37 mouse cellular contexts compared by ENCODE assay signal in the genomic region with DNA sequence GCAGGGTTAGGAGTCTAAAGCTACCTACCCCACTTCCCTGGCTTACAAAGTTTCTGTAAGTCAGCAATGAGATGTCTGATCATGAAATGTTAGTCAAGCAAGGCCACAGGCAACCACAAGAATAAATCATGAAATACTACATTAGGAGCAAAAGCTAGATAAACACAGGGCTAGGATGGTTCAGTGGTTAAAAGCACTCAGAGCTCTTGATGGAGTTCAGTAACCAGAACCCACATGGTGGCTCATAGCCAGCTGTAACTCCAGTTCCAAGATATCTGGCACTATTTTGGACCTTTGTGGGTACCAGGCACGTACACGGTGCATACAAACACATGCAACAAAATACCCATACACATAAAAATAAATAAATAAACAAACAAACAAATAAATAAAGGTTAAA. TPM values are rescaled to one million over a fixed set of nuclear protein-coding genes. Genes with fewer than 3 reads are reported as not detected.
DNase-seq lines count a peak whose midpoint lies in the region; TF ChIP-seq lines count a peak whose summit lies in the region.
"Had no signal": no experiment of that assay in that cellular context is flagged by ENCODE, and none has a peak within 500 bp of the region (broad histone marks: within the 10 kb centered on the region; RNA-seq: fewer than 3 reads in every experiment).

No protein-coding gene starts in this region.

- no peak overlapping the region for H3K4me3 ChIP-seq in gastrocnemius, adult 2 months
- H3K4me3 ChIP-seq in MEL (ENCODE audit: control insufficient read depth in 1 of 2, insufficient read depth in 1 of 2, low read depth in 2 of 2, low read length in 2 of 2): no peak overlapping the region
- H3K4me3 ChIP-seq: embryonic facial prominence, embryonic 13.5 days; erythroblast, embryonic 14.5 days; forebrain, embryonic 12.5 days; heart, embryonic 15.5 days; hindbrain, embryonic 13.5 days; left cerebral cortex, adult 2 months; limb, embryonic 12.5 days; liver, embryonic 15.5 days; midbrain, embryonic 12.5 days; neural tube, embryonic 13.5 days had no signal

- peaks cover 38% of the 10 kb centered on the region for H3K79me2 ChIP-seq in MEL (ENCODE audit: control insufficient read depth, insufficient read depth, low read length, poor library complexity)

- peak; percentile 41 for DNase-seq in gastrocnemius, adult 2 months
- DNase-seq in gastrocnemius, postnatal 25 days: no peak
- DNase-seq in 416B (ENCODE audit: low read depth) (peak; percentile 51), MEL (ENCODE audit: low read depth, low spot score) (peak; percentile 57)
- DNase-seq in adrenal gland, postnatal 36 days: peak; percentile 33 to 55
- no peak for DNase-seq in Muller cell, postnatal 12 days (ENCODE audit: inconsistent ontology term)
- DNase-seq in layer of hippocampus, postnatal 25 days (ENCODE audit: extremely low spot score in 1 of 2, low spot score in 1 of 2): no peak
- no peak for DNase-seq in thymus, postnatal 10 days (ENCODE audit: low spot score in 2 of 2)
- DNase-seq: cerebellum, adult 9-10 months; cerebellum, postnatal 36 days; embryo, embryonic 11 days; forebrain, postnatal 0 days; gastrocnemius, postnatal 36 days; heart, postnatal 4 days; kidney, postnatal 25 days; lung, embryonic 14.5 days; lung, postnatal 14 days; right cerebral cortex, postnatal 4 days; thymus, adult 2 months; thymus, postnatal 4 days had no signal

- TF ChIP-seq POLR2A in MEL (IDR thresholded peaks at IDR 0.05; ENCODE audit: control insufficient read depth in 1 of 2, insufficient read depth in 1 of 2, low read depth in 1 of 2, low read length in 2 of 2, poor library complexity in 1 of 2): no peak

- intact Hi-C loops in gastrocnemius, adult 2 months (cut with DNase I): no loop called here

- no peaks in the 10 kb centered on the region for H3K9me3 ChIP-seq in MEL (replicated peaks; ENCODE audit: insufficient read depth, low read length)
- H3K9me3 ChIP-seq: embryonic facial prominence, embryonic 13.5 days; forebrain, embryonic 12.5 days; heart, embryonic 15.5 days; hindbrain, embryonic 13.5 days; liver, embryonic 15.5 days; midbrain, embryonic 12.5 days; neural tube, embryonic 13.5 days had no signal

- H3K27me3 ChIP-seq in MEL (ENCODE audit: control insufficient read depth in 1 of 2, insufficient read depth in 2 of 2, low read length in 2 of 2): no peaks in the 10 kb centered on the region
- H3K27me3 ChIP-seq: CH12.LX; embryonic facial prominence, embryonic 13.5 days; forebrain, embryonic 12.5 days; heart, embryonic 15.5 days; hindbrain, embryonic 13.5 days; limb, embryonic 12.5 days; liver, embryonic 15.5 days; midbrain, embryonic 12.5 days; neural tube, embryonic 13.5 days had no signal

- no peak for TF ChIP-seq CTCF in gastrocnemius, adult 2 months (IDR thresholded peaks at IDR 0.05)
- TF ChIP-seq CTCF in MEL (IDR thresholded peaks at IDR 0.05 in 2 of 3, conservative IDR thresholded peaks at IDR 0.05 in 1 of 3; ENCODE audit: control insufficient read depth in 1 of 3, insufficient read depth in 1 of 3, low read depth in 2 of 3, low read length in 3 of 3, poor library complexity in 1 of 3, severe bottlenecking in 1 of 3): no peak

- TF ChIP-seq EP300 in MEL (IDR thresholded peaks at IDR 0.05; ENCODE audit: low read depth in 1 of 2, low read length in 2 of 2): peak in 1 of 2 experiments; percentile 22; a peak in 1 of 4 replicates

- TF ChIP-seq RAD21 in MEL (IDR thresholded peaks at IDR 0.05; ENCODE audit: low read depth, low read length): no peak

- H3K27ac ChIP-seq in gastrocnemius, adult 2 months: no peak overlapping the region
- no peak overlapping the region for H3K27ac ChIP-seq in MEL (ENCODE audit: control insufficient read depth, low read depth, low read length)
- H3K27ac ChIP-seq: embryonic facial prominence, embryonic 13.5 days; forebrain, embryonic 12.5 days; heart, embryonic 15.5 days; hindbrain, embryonic 13.5 days; left cerebral cortex, adult 2 months; limb, embryonic 12.5 days; liver, embryonic 15.5 days; midbrain, embryonic 12.5 days; neural tube, embryonic 13.5 days had no signal

- H3K36me3 ChIP-seq in MEL (ENCODE audit: control insufficient read depth in 1 of 2, insufficient read depth in 2 of 2, low read length in 2 of 2): peaks cover 0 to 54% of the 10 kb centered on the region in 2 experiments; a peak in 2 of 4 replicates
- H3K36me3 ChIP-seq: embryonic facial prominence, embryonic 13.5 days; forebrain, embryonic 12.5 days; heart, embryonic 15.5 days; liver, embryonic 15.5 days; midbrain, embryonic 12.5 days; neural tube, embryonic 13.5 days had no signal

- H3K4me1 ChIP-seq in MEL (ENCODE audit: control insufficient read depth in 1 of 2, insufficient read depth in 2 of 2, low read length in 2 of 2): peaks cover 37 to 38% of the 10 kb centered on the region in 2 experiments
- H3K4me1 ChIP-seq: embryonic facial prominence, embryonic 13.5 days; forebrain, embryonic 12.5 days; hindbrain, embryonic 13.5 days; limb, embryonic 12.5 days; midbrain, embryonic 12.5 days; neural tube, embryonic 13.5 days had no signal

- H3K9ac ChIP-seq in MEL (ENCODE audit: control insufficient read depth, low read depth, low read length, poor library complexity, severe bottlenecking): no peak overlapping the region
- H3K9ac ChIP-seq: embryonic facial prominence, embryonic 13.5 days; forebrain, embryonic 12.5 days; forebrain, postnatal 0 days; heart, embryonic 15.5 days; hindbrain, embryonic 13.5 days; limb, embryonic 12.5 days; liver, embryonic 15.5 days; lung, embryonic 14.5 days; midbrain, embryonic 12.5 days; neural tube, embryonic 13.5 days had no signal

TF ChIP-seq in MEL, 35 proteins besides CTCF, POLR2A, EP300 and RAD21:
- TF ChIP-seq HCFC1 (IDR thresholded peaks at IDR 0.05; ENCODE audit: low read depth, low read length): no peak
- peak; percentile 73 for TF ChIP-seq RCOR1 (IDR thresholded peaks at IDR 0.05; ENCODE audit: low read depth, low read length)
- TF ChIP-seq GATA1 (IDR thresholded peaks at IDR 0.05; ENCODE audit: low read depth, low read length): no peak
- TF ChIP-seq MXI1 (IDR thresholded peaks at IDR 0.05; ENCODE audit: low read depth, low read length): 0 out of 2 replicates have a peak, but pooled peaks have one; percentile 36

RNA-seq across cellular contexts. Expression of gene Armc8, which starts 15.7 kb away (rescaled TPM):
- 10 to 100 TPM; 26.7 to 27.9 TPM for total RNA-seq in gastrocnemius, adult 2 months (2021)
- 10 to 100 TPM; 24.3 to 26.8 TPM for total RNA-seq in gastrocnemius, postnatal 25 days (2021)
- 11.6 and 11.9 TPM in 2 replicates for total RNA-seq in MEL (2012; rRNA removed)
- polyA plus RNA-seq in MEL (2012; ENCODE audit: insufficient read depth in 1 of 2, insufficient read length in 2 of 2, low read depth in 1 of 2, low replicate concordance in 2 of 2, missing spikeins in 1 of 2): 10 to 100 TPM in 1 of 2 experiments, not detected in 1; 14.3 TPM
- total RNA-seq in adrenal gland, postnatal 36 days (2021): 10 to 100 TPM; 24.1 to 43.3 TPM
- total RNA-seq in layer of hippocampus, postnatal 25 days (2021): 10 to 100 TPM; 50.8 to 57.2 TPM

RNA-seq across cellular contexts. Expression of gene Dbr1, which starts 22.6 kb away (rescaled TPM):
- total RNA-seq in gastrocnemius, adult 2 months (2021): 1 to 10 TPM; 4.2 to 5.2 TPM
- 1 to 10 TPM; 4.1 to 4.3 TPM for total RNA-seq in gastrocnemius, postnatal 25 days (2021)
- total RNA-seq in MEL (2012; rRNA removed): 49.7 and 51.6 TPM in 2 replicates
- 10 to 100 TPM in 1 of 2 experiments, not detected in 1; 53.7 TPM for polyA plus RNA-seq in MEL (2012; ENCODE audit: insufficient read depth in 1 of 2, insufficient read length in 2 of 2, low read depth in 1 of 2, low replicate concordance in 2 of 2, missing spikeins in 1 of 2)
- 10 to 100 TPM; 12.8 to 15.0 TPM for total RNA-seq in adrenal gland, postnatal 36 days (2021)
- 10 to 100 TPM; 13.5 to 14.3 TPM for total RNA-seq in layer of hippocampus, postnatal 25 days (2021)

RNA-seq across cellular contexts. Expression of gene A4gnt, which starts 59.3 kb away (rescaled TPM):
- total RNA-seq in gastrocnemius, adult 2 months (2021): not detected
- total RNA-seq in gastrocnemius, postnatal 25 days (2021): not detected
- 0.04 TPM in 1 of 2 replicates, not detected in the other for total RNA-seq in MEL (2012; rRNA removed)
- polyA plus RNA-seq in MEL (2012; ENCODE audit: insufficient read depth in 1 of 2, insufficient read length in 2 of 2, low read depth in 1 of 2, low replicate concordance in 2 of 2, missing spikeins in 1 of 2): not detected
- not detected for total RNA-seq in adrenal gland, postnatal 36 days (2021)
- not detected for total RNA-seq in layer of hippocampus, postnatal 25 days (2021)
- total RNA-seq: adrenal gland, adult 18-20 months; CH12.LX; ES-E14; gastrocnemius, postnatal 36 days; heart, postnatal 4 days; layer of hippocampus, adult 18-20 months; layer of hippocampus, postnatal 10 days; liver, adult 2 months had no signal
- polyA plus RNA-seq: C2C12; embryonic facial prominence, embryonic 13.5 days; erythroblast, embryonic 14.5 days; forebrain, embryonic 12.5 days; forebrain, postnatal 0 days; heart, embryonic 15.5 days; hindbrain, embryonic 13.5 days; limb, embryonic 12.5 days; liver, adult 2 months; liver, embryonic 15.5 days; lung, embryonic 14.5 days; midbrain, embryonic 12.5 days; neural tube, embryonic 13.5 days had no signal

Comparison
In these comparisons a context has a peak if more than half of its experiments do, and no peak if none do; other contexts are left out.
1. DNase-seq: peak in gastrocnemius, adult 2 months (single experiment), 416B (single experiment), MEL (single experiment) and adrenal gland, postnatal 36 days (2 of 2); none in gastrocnemius, postnatal 25 days (single experiment), Muller cell, postnatal 12 days (single experiment), layer of hippocampus, postnatal 25 days (0 of 2) and thymus, postnatal 10 days (0 of 2).